ENCODE assay signal across 12 mouse cellular contexts in the genomic region with DNA sequence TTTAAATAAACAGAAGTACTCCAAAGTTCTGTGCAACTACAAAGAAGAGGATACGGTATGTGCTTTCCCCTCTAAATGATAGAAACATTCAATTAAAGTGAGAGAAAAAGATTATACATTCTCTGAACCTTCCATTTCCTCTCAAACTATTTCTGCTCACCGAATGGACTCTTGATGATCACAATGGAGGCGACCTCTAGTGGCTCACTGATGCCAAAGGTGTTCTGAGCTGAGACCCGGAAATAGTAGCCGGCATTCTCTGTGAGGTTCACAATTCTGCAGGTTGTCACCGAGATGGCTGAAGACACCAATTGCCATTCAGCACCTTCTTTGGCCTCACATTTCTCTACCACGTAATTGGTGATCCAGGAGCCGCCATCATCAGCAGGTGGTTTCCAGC. TPM values are rescaled to one million over a fixed set of nuclear protein-coding genes. Genes with fewer than 3 reads are reported as not detected.
DNase-seq lines count a peak whose midpoint lies in the region; ATAC-seq and TF ChIP-seq lines count a peak whose summit lies in the region.
"Had no signal": no experiment of that assay in that cellular context is flagged by ENCODE, and none has a peak within 500 bp of the region (broad histone marks: within the 10 kb centered on the region; RNA-seq: fewer than 3 reads in every experiment).

No protein-coding gene starts in this region.

- no peak overlapping the region for H3K4me2 ChIP-seq in CH12.LX (ENCODE audit: insufficient read depth, low read depth, poor library complexity, severe bottlenecking)
- H3K4me2 ChIP-seq in forebrain, embryonic 15.5 days (replicated peaks) = no peak overlapping the region
- H3K4me2 ChIP-seq: heart, embryonic 11.5 days; liver, embryonic 12.5 days had no signal

- WGBS in forebrain, embryonic 15.5 days = 73% methylated on average over 8 of the region's 8 CpGs

- peak; percentile 34 to 42; a peak in 3 of 4 replicates for TF ChIP-seq CTCF in CH12.LX (conservative IDR thresholded peaks at IDR 0.05 in 1 of 2, IDR thresholded peaks at IDR 0.05 in 1 of 2; ENCODE audit: low read depth in 2 of 2, low read length in 2 of 2)
- peak; percentile 9 to 40 (median 23); a peak in 4 of 6 replicates for TF ChIP-seq CTCF in MEL (IDR thresholded peaks at IDR 0.05 in 2 of 3, conservative IDR thresholded peaks at IDR 0.05 in 1 of 3; ENCODE audit: control insufficient read depth in 1 of 3, insufficient read depth in 1 of 3, low read depth in 2 of 3, low read length in 3 of 3, poor library complexity in 1 of 3, severe bottlenecking in 1 of 3)

- in situ Hi-C loops in CH12.LX (cut with MboI; ENCODE audit: low pct_ligation_motif_present, low pct_unique_long_range_greater_than_20kb, low sequenced_read_pairs) = no loop called here

- ATAC-seq in forebrain, embryonic 15.5 days (replicated peaks) = no peak
- ATAC-seq: intestine, embryonic 16.5 days; liver, embryonic 12.5 days had no signal

- no peaks in the 10 kb centered on the region for H3K4me1 ChIP-seq in CH12.LX (ENCODE audit: control insufficient read depth in 1 of 2, insufficient read depth in 2 of 2)
- no peaks in the 10 kb centered on the region for H3K4me1 ChIP-seq in MEL (ENCODE audit: control insufficient read depth in 1 of 2, insufficient read depth in 2 of 2, low read length in 2 of 2)
- H3K4me1 ChIP-seq in forebrain, embryonic 15.5 days = no peaks in the 10 kb centered on the region
- H3K4me1 ChIP-seq: liver, embryonic 12.5 days had no signal

- H3K9ac ChIP-seq in CH12.LX (ENCODE audit: insufficient read depth, low read depth) (no peak overlapping the region), MEL (ENCODE audit: control insufficient read depth, low read depth, low read length, poor library complexity, severe bottlenecking) (no peak overlapping the region)
- H3K9ac ChIP-seq in forebrain, embryonic 15.5 days (replicated peaks) = no peak overlapping the region
- H3K9ac ChIP-seq: liver, embryonic 12.5 days had no signal

- dilution Hi-C loops in CH12.LX (cut with MboI; ENCODE audit: extremely low pct_ligation_motif_present, extremely low pct_unique_long_range_greater_than_20kb, low sequenced_read_pairs) = no loop called here

- TF ChIP-seq POLR2A in CH12.LX (IDR thresholded peaks at IDR 0.05; ENCODE audit: low read depth, low read length) (no peak), MEL (IDR thresholded peaks at IDR 0.05; ENCODE audit: control insufficient read depth in 1 of 2, insufficient read depth in 1 of 2, low read depth in 1 of 2, low read length in 2 of 2, poor library complexity in 1 of 2) (no peak)

- H3K4me3 ChIP-seq in CH12.LX (replicated peaks in 1 of 3; ENCODE audit: low read depth in 2 of 3, low read length in 2 of 3, poor library complexity in 1 of 3) = no peak overlapping the region
- H3K4me3 ChIP-seq in MEL (ENCODE audit: control insufficient read depth in 1 of 2, insufficient read depth in 1 of 2, low read depth in 2 of 2, low read length in 2 of 2) = no peak overlapping the region
- H3K4me3 ChIP-seq in forebrain, embryonic 15.5 days = no peak overlapping the region
- H3K4me3 ChIP-seq: liver, embryonic 12.5 days had no signal

- TF ChIP-seq EP300 in CH12.LX (IDR thresholded peaks at IDR 0.05; ENCODE audit: low read length) (no peak), MEL (IDR thresholded peaks at IDR 0.05; ENCODE audit: low read depth in 1 of 2, low read length in 2 of 2) (no peak)

- TF ChIP-seq RAD21 in CH12.LX (IDR thresholded peaks at IDR 0.05; ENCODE audit: low read depth, low read length) = peak; percentile 6
- TF ChIP-seq RAD21 in MEL (IDR thresholded peaks at IDR 0.05; ENCODE audit: low read depth, low read length) = peak; percentile 23; the same call in 1 of the 2 replicates

- H3K36me3 ChIP-seq in CH12.LX (replicated peaks in 1 of 2; ENCODE audit: control insufficient read depth in 1 of 2, insufficient read depth in 1 of 2, low read length in 1 of 2) (peaks cover 86 to 88% of the 10 kb centered on the region in 2 experiments), MEL (ENCODE audit: control insufficient read depth in 1 of 2, insufficient read depth in 2 of 2, low read length in 2 of 2) (no peaks in the 10 kb centered on the region; a peak in 1 of 4 replicates)
- peaks cover 28% of the 10 kb centered on the region for H3K36me3 ChIP-seq in forebrain, embryonic 15.5 days

- H3K27ac ChIP-seq in CH12.LX (ENCODE audit: insufficient read depth, low read depth) = no peak overlapping the region
- no peak overlapping the region for H3K27ac ChIP-seq in MEL (ENCODE audit: control insufficient read depth, low read depth, low read length)
- H3K27ac ChIP-seq in forebrain, embryonic 15.5 days (replicated peaks) = no peak overlapping the region
- H3K27ac ChIP-seq: liver, embryonic 12.5 days had no signal

- H3K9me3 ChIP-seq in CH12.LX (replicated peaks; ENCODE audit: low read length) (peaks cover 25% of the 10 kb centered on the region), MEL (replicated peaks; ENCODE audit: insufficient read depth, low read length) (no peaks in the 10 kb centered on the region)
- H3K9me3 ChIP-seq in forebrain, embryonic 15.5 days = 0 out of 2 replicates have a peak, but pooled peaks cover 8% of the 10 kb centered on the region

- H3K27me3 ChIP-seq in CH12.LX (replicated peaks) (no peaks in the 10 kb centered on the region), MEL (ENCODE audit: control insufficient read depth in 1 of 2, insufficient read depth in 2 of 2, low read length in 2 of 2) (no peaks in the 10 kb centered on the region)
- H3K27me3 ChIP-seq in forebrain, embryonic 15.5 days = no peaks in the 10 kb centered on the region
- H3K27me3 ChIP-seq: liver, embryonic 12.5 days had no signal

- peak; percentile 8 for DNase-seq in kidney, adult 9 months
- DNase-seq in kidney, adult 8-10 months = no peak
- DNase-seq in CH12.LX (ENCODE audit: extremely low read depth) = peak; percentile 56
- DNase-seq in MEL (ENCODE audit: low read depth, low spot score) = no peak
- peak; percentile 21 for DNase-seq in induced T-regulatory cell, adult 2 months (ENCODE audit: low read depth)
- no peak for DNase-seq in gastrocnemius, postnatal 25 days
- DNase-seq in cerebellum, postnatal 25 days = no peak
- DNase-seq: adrenal gland, postnatal 25 days had no signal

- H3K79me2 ChIP-seq in CH12.LX (replicated peaks; ENCODE audit: control insufficient read depth, extremely low read depth, insufficient read depth, poor library complexity, severe bottlenecking) (no peaks in the 10 kb centered on the region), MEL (ENCODE audit: control insufficient read depth, insufficient read depth, low read length, poor library complexity) (no peaks in the 10 kb centered on the region)

TF ChIP-seq in CH12.LX, 34 proteins besides CTCF, POLR2A, EP300 and RAD21 (continues in another document):
- no peak for TF ChIP-seq RCOR1 (conservative IDR thresholded peaks at IDR 0.05; ENCODE audit: low read depth, low read length)
- no peak for TF ChIP-seq CHD1 (IDR thresholded peaks at IDR 0.05; ENCODE audit: low read depth, low read length)
- no peak for TF ChIP-seq ZNF384 (IDR thresholded peaks at IDR 0.05; ENCODE audit: low read depth, low read length)
- TF ChIP-seq TBP (conservative IDR thresholded peaks at IDR 0.05; ENCODE audit: low read depth, low read length) = no peak
- no peak for TF ChIP-seq JUN (IDR thresholded peaks at IDR 0.05; ENCODE audit: insufficient read depth, low read depth, low read length)
- no peak for TF ChIP-seq IRF4 (IDR thresholded peaks at IDR 0.05; ENCODE audit: low read depth, low read length)
- TF ChIP-seq MEF2A (IDR thresholded peaks at IDR 0.05; ENCODE audit: borderline replicate concordance, low read depth, low read length) = no peak
- TF ChIP-seq USF1 (IDR thresholded peaks at IDR 0.05; ENCODE audit: low read depth, low read length) = no peak
- no peak for TF ChIP-seq SIN3A (IDR thresholded peaks at IDR 0.05; ENCODE audit: low read length)
- no peak for TF ChIP-seq TCF12 (IDR thresholded peaks at IDR 0.05; ENCODE audit: low read depth, low read length)
- TF ChIP-seq ZKSCAN1 (IDR thresholded peaks at IDR 0.05; ENCODE audit: borderline replicate concordance, low read depth, low read length) = no peak

TF ChIP-seq in MEL, 35 proteins besides CTCF, POLR2A, EP300 and RAD21:
- TF ChIP-seq SMC3 (IDR thresholded peaks at IDR 0.05; ENCODE audit: low read depth, low read length) = peak; percentile 34
- no peak for TF ChIP-seq ZNF384 (IDR thresholded peaks at IDR 0.05; ENCODE audit: low read depth, low read length)
TF ChIP-seq in MEL: peak in this region for 1.

RNA-seq across cellular contexts. Expression of a gene that starts 39.9 kb away (rescaled TPM):
- 12.1 and 16.9 TPM in 2 replicates for total RNA-seq in CH12.LX (2012; rRNA removed)
- 38.6 and 43.8 TPM in 2 replicates for total RNA-seq in CH12.LX (2014; rRNA removed)
- polyA plus RNA-seq in CH12.LX (2012; ENCODE audit: insufficient read length, low read depth) = 28.4 and 30.0 TPM in 2 replicates
- total RNA-seq in MEL (2012; rRNA removed) = 15.1 and 20.5 TPM in 2 replicates
- polyA plus RNA-seq in MEL (2012; ENCODE audit: insufficient read depth in 1 of 2, insufficient read length in 2 of 2, low read depth in 1 of 2, low replicate concordance in 2 of 2, missing spikeins in 1 of 2) = 10 to 100 TPM in 1 of 2 experiments, not detected in 1; 23.4 TPM
- polyA plus RNA-seq in forebrain, embryonic 15.5 days (2015; fragmentation: Nextera tagmentation; extraction: Ambion mirVana) = 12.7 and 13.6 TPM in 2 replicates
- total RNA-seq in gastrocnemius, postnatal 25 days (2021) = 1 to 10 TPM; 7.5 to 8.1 TPM

RNA-seq across cellular contexts. Expression of a gene that starts 42.1 kb away (rescaled TPM):
- total RNA-seq in CH12.LX (2012; rRNA removed) (1.3 and 1.5 TPM in 2 replicates), CH12.LX (2014; rRNA removed) (1.7 and 2.4 TPM in 2 replicates), MEL (2012; rRNA removed) (0.98 and 1.8 TPM in 2 replicates)
- polyA plus RNA-seq in CH12.LX (2012; ENCODE audit: insufficient read length, low read depth) (1.5 and 1.9 TPM in 2 replicates), MEL (2012; ENCODE audit: insufficient read depth in 1 of 2, insufficient read length in 2 of 2, low read depth in 1 of 2, low replicate concordance in 2 of 2, missing spikeins in 1 of 2) (1 to 10 TPM in 1 of 2 experiments, not detected in 1; 1.1 TPM)
- polyA plus RNA-seq in forebrain, embryonic 15.5 days (2015; fragmentation: Nextera tagmentation; extraction: Ambion mirVana) = 11.8 and 12.0 TPM in 2 replicates
- total RNA-seq in gastrocnemius, postnatal 25 days (2021) = 10 to 100 TPM; 10.3 to 13.7 TPM

Comparison
In these comparisons a context has a peak if more than half of its experiments do, and no peak if none do; other contexts are left out.
1. DNase-seq: peak in kidney, adult 9 months (single experiment), CH12.LX (single experiment) and induced T-regulatory cell, adult 2 months (single experiment); none in kidney, adult 8-10 months (0 of 2), MEL (single experiment), gastrocnemius, postnatal 25 days (single experiment) and cerebellum, postnatal 25 days (0 of 2).